Mouse (Mus musculus): Measurements from ENCODE around the gene Trmt1l.
"Not testable (repeated sequence)": the region's sequence is repeated elsewhere in the genome, so short reads cannot be mapped to it uniquely, and the experiment has no call there.

The Trmt1l gene

DNA sequence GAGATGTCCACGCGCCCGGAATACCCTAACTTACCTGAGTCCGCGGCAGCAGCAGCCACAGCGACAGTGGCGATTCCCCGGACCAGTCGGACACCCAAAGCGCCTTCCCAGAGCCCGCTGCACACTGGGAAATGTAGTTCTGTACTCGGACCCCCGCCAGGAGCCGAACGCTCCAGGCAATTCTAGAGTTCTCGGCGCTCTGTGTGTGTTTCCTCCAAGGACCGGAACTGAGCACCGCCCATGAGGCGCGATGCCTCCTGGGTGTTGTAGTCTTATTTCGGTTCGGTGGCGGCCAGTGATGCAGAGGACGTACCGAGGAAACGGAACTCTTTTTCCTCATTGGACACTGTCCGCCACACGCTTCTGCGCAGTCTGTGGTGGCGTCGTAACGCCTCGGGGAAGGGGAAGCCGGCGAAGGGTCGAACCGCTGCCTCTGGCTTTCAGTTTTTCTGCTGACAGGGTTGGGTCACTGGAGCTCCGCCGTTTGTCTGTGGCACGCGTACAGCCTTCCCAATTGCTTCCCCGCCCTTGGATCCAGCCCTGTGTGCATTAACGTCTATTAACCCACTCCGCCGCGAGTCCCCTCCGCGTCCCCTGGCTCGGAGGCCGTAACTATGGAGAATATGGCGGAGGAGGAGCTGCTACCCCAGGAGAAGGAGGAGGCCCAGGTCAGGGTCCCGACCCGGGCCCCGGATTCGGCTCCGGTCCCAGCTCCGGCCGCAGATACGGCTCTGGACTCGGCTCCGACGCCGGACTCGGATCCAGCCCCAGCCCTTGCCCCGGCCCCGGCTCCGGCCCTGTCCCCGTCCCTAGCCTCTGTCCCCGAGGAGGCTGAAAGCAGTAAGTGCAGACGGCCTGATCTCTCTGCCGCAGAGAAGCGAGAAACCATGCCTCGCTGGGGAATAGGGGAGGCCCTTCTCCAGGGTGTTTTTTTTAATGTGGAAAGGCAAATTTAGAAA lies at the start of gene Trmt1l, which contains the start of gene Swt1:
Trmt1l (plus strand) TSS at position 280 of the 959 bp plus-strand sequence.
Swt1 (minus strand) TSS at position 193 of the 959 bp plus-strand sequence.
- peak; percentile 98 for DNase-seq (ENCODE audit: low spot score)

DNA sequence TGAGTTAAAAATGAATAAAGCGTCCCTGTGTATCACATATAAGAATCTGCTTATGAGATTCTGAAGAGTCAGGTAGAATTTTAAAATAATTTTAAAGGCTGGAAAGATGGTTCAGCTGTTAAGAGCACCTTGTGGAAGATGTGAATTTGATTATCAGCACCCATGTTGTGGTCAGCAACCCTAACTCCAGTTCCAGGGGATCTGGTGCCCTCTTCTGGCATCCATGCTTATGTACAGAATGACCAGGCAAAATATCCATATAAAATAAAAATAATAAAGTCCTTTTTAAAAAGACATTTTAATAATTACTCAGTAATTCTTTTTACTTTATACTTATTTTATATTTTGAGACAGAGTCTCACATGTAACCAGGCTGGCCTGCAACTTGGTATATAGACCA lies 38.3 kb upstream of the Trmt1l start:
- no peak for DNase-seq (ENCODE audit: low spot score)

DNA sequence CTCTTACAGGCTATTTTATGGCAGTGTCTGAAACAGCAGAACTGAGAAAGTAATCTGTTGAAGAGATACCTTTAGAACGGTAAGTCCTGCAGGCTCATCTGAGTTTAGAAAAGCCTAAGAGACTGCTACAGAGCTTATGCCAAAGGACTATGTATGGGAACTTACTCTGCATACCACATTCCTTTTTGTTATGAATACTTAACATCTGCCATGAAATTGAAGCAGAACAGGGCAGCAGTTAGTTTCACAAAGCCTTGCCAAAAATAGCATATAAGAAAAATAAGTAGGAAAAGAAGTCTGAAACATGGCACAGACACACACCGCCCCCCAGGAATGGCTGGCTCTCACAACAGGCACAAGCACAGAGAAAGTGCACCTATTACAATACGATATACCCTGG lies 18.5 kb upstream of the Trmt1l start:
- DNase-seq (ENCODE audit: low spot score): no peak

DNA sequence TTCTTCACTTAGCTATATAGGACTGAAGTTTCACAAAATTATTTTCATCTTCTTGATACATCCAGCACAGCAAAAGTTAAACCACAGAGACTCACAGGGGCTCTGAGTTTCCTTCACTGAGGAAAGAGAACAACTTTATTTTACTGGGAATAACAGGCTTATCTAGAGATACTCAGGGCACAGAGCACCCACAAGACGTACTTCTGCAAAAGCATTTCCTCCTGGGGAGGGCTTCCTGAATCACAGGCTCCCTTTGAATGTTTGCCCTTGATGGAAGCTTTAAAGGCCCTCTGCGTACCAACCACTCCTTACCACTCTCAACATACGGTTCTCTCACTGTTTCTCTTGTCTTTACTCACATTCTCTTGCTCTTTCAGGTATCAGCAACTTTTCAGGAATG lies 6.2 kb upstream of the Trmt1l start:
- DNase-seq (ENCODE audit: low spot score): no peak

DNA sequence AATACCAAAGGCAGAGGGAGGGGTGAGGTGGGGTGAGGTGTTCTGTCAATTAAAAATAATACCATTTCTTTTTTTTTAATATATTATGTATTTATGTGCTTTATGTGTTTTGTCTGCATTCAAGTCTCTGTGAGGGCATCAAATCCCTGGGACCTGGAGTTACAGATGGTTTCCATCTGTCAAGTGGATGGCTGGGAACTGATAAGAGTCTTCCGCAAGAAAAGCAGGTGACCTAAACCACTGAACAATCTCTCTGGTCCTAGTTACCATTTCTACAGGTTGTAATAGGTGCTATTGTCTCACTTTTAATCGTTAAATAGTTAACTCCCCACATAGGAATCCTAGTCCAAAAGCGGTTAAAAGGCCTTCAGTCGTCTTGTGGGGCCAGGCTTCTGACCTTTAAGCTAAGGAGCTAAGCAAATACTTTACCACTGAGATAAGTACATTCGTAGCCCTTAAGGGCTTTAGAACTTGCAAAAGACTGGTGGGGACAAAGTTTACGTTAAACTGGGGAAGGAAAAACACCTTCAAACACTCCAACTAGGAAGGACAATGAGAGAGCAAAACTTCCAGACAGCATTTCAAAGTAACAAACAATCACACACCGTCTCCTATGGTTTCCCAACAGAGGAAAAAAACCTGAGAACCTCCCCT lies 1.3 kb upstream of the Trmt1l start:
- DNase-seq (ENCODE audit: low spot score): no peak

DNA sequence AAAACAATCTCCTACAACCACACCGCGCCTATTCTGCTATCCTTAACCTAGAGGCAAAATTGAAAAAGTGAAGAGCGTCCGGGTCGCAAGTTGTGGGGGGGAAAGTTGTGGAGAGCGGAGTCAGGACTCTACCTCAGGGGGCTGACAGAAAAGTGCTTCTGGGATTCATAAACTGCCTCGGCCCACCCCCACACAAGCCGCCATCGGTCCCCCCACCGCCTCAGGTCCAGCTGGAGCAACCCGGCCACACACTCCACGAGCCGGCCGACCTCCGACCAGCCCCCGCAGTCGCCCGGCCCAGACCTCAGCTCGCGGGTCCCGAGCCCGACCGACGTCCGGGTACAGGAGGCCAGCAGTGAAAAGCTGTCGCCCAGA lies 467 bp upstream of the Trmt1l start:
- no peak for DNase-seq (ENCODE audit: low spot score)

DNA sequence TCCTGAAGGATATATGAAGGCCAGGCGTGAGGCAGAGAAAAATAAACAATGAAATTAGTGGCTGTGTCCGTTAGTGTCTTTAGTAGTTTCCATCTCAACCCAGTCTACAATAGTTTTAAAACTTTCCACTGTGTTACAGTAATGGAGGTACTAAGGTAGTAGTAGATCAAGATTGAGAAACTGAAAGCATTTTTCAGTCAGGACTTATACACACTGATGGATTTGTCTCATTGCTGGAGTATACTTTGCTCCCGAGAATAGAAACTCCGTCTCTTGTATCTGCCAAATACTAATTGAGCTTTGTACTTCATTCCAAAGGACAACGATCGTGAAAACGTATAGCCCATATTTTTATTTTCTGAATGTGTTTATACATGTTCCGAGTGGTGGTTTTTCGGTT lies 974 bp downstream of the Trmt1l start:
- DNase-seq (ENCODE audit: low spot score): no peak

DNA sequence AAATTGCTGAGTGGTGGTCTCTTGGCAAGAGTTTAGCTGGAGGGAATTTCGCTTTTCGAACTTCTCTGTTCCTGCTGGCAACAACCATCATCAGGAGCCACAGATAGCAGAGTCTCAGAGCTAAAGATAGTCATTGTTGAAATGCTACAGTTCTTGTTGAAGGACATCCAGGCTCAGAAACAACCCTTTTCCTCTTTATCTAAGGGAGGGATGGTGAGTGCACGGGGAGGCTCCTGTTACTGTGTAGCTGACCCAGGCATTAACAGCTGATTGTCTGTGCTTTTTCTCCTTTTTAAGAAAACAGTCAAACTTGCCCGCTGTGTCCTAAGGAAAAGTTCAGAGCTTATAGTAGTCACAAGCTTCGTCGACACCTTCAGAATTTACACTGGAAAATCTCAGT lies 7.1 kb downstream of the Trmt1l start:
- no peak for DNase-seq (ENCODE audit: low spot score)

DNA sequence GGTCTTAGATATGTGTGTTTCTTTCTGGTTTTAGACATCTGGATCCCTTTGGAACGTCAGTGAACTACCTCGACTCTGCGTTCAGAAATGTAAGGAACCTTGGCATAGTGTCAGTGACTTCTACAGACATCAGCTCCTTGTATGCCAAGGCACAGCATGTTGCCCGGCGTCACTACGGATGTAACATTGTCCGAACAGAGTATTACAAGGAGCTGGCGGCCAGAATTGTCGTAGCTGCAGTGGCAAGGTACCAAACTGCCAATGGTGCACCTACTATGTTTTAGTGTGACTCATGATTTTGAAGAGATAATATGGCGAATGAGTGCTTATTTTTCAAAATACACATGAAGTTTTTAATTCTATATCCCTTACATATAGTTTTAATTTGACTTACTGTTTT lies 21.5 kb downstream of the Trmt1l start:
- DNase-seq (ENCODE audit: low spot score): no peak

DNA sequence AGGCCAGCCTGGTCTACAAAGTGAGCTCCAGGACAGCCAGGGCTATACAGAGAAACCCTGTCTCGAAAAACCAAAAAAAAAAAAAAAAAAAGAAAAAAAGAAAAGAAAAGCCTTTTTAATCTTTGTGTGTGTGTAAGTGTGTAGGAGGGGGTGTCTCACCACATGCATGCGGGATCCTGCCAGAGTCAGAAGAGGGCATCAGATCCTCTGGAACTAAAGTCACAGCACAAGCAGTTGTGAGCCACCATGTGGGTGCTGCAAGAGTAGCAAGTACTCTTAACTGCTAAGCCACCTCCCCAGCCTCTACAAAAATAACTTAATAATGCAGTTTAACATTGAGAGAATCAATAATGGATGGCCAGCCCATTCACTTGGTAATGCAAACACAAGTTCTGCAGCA lies 22.5 kb downstream of the Trmt1l start:
- no peak for DNase-seq (ENCODE audit: low spot score)

DNA sequence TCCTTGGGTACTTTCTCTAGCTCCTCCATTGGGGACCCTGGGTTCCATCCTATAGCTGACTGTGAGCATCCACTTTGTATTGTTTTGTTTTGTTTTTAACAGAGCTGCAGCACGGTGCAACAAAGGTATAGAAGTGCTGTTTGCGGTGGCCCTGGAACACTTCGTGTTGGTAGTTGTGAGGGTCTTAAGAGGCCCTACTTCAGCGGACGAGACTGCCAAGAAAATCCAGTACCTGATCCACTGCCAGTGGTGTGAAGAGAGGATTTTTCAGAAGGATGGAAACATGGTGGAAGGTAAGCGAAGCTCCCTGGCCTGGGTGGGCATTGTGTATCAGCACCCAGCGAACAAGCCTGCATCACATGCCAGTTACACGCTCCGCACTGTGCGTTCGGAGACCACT lies 23.6 kb downstream of the Trmt1l start:
- DNase-seq (ENCODE audit: low spot score): no peak

DNA sequence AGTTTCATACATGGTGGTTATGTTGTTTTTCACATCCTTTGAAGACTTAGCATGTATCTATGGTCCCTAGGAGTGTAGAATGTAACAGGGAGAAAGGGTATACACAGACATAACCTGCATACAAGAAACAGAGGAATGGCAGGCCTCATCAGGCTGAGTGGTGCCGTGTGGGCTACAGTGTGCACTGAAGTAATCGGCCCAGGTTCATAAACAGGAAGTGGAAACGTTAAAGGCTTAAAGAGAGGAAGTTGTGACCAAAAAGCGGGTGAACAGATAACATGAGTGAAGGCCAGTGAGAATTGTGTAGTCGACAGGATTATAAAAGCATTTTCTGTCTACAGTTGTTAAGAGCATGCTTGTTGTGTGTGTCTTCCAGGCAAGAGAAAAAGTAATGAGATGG lies 28.7 kb downstream of the Trmt1l start:
- no peak for DNase-seq (ENCODE audit: low spot score)

DNA sequence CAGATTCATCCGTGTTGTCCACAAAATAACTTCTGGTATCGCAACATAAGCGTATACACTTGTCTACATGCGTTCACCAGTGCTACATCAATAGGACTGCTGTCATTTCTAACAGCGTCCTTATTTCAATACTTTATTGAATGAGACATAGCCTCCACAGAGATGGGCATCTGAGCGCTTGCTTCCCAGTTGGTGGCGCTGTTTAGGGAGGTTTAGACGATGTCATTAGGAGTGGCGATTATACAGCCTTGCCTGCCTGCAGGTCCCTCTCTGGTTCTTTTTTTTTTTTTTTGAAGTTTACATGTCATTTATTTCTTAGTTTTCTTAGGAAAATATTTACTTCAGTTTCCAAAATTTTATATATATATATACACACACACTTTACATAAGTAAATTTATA lies 32.9 kb downstream of the Trmt1l start:
- DNase-seq (ENCODE audit: low spot score): no peak

DNA sequence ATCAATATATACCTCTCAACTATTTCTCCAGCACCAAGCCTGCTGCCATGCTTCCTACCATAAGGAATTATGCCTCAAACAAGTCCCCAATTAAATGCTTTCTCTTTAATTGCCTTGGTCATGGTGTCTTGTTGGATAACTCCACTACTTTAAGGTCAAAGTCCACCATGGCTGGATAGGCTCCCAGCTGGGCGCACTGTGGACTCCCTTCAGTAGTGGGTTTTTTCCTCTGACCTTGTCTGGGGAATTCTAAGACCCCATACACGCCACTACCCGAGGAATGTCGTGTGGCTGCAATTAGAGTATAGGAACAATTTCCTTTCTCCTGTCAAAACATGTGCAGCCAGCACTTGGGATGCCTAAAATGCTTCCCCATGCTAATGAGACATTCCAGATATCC lies 36.6 kb downstream of the Trmt1l start:
- no peak for DNase-seq (ENCODE audit: low spot score)

DNA sequence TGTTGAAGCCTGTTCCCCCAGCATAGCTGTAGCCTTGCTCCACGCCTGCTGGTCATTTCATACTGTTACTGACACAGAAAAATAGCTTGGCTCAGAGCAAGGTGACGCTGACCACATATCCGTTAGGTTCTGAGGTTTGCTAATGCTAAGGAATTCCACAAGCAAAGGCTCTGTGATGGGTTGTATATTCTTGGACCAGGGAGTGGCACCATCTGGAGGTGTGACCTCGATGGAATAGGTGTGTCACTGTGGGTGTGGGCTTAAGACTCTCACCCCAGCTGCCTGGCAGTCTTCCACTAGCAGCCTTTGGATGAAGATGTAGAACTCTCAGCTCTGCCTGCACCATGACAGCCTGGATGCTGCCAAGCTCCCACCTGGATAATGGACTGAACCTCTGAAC lies 38.2 kb downstream of the Trmt1l start:
- DNase-seq (ENCODE audit: low spot score): no peak

DNA sequence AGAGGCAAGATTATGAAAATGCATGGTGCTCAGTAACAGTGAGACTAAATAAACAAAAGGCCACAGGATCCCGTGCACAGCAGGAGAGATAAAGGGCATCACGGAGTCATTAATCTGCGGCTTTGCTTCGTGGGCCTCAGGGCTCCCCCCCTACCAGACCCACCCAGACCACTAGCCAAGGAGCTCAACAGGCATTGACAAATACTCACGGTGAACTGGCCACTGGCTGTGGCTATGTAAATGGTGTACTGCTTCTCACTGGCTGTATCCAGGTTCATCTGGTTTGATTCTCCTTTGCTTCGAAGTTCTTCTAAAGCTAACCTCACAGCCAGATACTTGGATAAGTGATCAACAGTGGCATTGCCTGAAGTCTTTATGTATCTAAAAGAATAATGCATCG lies 43.1 kb downstream of the Trmt1l start:
- no peak for DNase-seq (ENCODE audit: low spot score)

DNA sequence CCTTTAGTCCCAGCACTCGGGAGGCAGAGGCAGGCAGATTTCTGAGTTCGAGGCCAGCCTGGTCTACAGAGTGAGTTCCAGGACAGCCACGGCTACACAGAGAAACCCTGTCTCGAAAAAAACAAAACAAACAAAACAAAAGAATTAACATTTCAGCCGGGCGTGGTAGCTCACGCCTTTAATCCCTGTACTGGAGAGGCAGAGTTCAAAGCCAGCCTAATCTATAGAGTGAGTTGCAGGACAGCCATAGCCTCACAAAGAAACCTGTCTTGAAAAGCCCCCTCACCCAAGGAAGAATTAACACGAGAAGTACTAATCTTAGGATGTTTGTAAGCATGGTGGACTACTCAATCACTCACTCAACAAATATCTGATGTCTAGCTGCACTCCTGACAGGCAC lies 44.0 kb downstream of the Trmt1l start:
- DNase-seq (ENCODE audit: low spot score): not testable (repeated sequence)

DNA sequence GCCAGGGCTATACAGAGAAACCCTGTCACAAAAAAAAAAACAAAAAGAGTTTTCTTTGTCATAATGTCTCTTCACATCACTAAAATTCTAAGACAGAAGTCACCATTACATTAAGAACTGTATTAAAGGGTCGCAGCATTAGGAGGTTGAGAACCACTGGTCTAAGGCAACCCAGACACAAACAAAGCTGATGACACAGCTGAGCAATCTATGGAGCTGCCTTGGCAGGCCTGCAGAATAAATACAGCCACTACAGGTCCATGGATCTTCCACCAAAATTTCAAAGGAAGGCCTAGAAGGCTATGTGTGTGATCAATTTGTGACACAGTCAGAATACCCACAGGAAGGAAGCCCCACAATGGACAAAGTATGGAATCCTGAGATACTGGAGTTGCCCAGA lies 54.2 kb downstream of the Trmt1l start:
- DNase-seq (ENCODE audit: low spot score): no peak

DNA sequence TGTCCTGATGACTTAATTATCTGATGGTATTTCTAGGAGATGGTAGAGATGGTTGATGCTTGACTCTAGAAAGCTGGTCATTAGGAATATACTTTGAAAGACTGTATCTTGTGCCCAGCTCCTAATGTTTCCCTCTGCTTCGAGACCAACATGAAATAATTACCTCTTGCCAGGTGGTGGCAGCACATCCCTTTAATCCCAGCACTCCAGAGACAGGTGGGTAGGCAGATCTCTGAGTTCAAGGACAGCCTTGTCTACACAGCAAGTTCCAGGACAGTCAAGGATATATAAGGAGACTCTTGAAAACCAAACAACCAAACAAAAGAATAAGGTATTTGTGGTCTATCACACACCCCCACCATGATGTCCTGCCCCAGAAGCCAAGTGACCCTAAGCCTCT lies 55.2 kb downstream of the Trmt1l start:
- DNase-seq (ENCODE audit: low spot score): no peak

DNA sequence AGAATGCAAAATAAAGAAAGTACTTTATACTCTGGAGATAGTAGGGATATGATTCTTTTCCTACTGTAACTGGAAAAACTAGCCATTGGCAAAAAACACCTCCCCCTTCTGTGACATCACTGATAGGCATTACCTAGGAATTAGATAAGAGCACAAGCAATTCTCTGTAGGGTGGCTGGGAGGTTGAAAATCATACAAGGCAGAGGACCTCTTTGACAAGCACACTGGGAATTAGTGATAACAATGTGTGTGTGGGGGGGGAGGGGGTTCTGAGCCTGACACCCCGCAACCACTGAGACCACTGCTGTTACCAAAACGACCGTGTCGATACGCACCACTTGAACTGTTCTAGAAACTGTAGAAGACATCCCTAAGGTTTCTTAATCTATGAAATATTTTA lies 56.4 kb downstream of the Trmt1l start:
- DNase-seq (ENCODE audit: low spot score): no peak

DNA sequence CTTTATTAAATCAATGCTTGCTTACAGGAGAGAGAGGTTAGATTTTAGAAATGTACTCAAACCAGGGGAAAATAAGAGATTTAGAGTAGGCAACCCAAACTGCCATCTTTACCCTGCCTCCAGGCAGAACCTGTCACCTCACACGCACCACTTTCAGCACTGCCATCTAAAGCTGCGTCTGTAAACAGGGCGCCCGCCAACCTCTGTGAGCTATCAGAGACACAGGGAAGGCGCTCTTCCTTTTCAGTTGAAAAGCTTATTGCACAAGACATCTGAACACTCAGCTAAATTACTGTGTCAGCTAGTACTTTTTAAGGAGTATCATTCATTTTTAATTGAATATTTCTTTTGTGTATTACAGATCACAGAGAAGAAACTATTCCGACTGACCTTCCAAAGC lies 61.5 kb downstream of the Trmt1l start:
- no peak for DNase-seq (ENCODE audit: low spot score)

DNA sequence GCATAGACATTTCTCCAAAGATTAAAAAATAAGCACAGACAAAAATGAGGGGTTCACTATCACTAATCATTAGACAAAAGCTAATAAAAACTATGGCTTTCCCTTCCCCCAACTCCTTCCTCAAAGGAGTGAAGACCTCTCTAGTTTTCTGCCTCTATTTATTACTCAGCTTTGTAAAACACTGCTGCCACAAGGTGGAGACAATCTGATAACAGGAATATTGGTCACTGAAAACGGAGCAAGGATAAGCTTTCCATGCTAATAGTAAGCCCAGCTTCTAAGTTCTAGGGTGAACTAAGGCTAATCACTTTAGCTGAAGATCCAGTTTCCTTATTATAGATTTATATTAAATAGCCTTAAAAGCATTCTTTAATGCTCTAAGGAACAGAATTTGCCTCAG lies 64.1 kb downstream of the Trmt1l start:
- no peak for DNase-seq (ENCODE audit: low spot score)

DNA sequence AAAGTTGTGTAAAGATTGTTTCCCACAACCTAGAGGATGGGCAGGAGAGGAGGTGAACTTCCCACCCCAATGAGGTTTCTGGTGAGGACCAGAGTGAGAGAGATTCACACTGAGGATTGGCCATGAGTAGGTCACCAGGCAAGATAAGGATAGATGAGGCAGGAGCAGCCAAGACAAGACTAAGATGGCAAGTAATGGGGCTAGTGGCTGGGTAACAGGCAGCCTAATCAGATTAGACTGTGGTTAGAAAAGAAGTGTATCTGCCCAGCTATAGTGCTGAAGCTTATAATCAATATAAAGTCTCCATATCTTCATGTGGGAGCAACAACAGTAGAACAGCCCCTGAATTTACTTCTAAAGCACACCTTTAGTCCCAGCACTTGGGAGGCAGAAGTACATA lies 65.5 kb downstream of the Trmt1l start:
- DNase-seq (ENCODE audit: low spot score): no peak

DNA sequence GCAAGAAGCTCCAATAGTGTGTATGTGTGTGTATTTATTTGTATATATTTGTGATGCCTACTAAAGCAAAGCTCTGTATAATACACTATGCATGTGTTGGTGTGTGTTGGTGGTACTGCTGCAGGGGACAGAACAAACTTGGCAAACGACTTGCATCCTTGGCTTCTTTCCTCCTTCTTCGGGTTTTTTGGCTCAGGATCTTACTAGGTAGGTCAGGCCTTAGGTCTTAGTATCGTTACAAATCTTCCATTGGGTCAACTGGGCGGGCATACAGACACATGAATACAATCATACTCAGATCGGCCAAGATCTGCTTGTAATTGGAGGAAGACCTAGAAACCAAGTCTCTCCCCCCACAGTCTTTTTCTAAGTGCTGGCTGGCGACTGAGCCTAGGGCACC lies 66.4 kb downstream of the Trmt1l start:
- no peak for DNase-seq (ENCODE audit: low spot score)

Measured in ovary, adult 18-20 months (tissue).